Mouse (Mus musculus): Measurements from ENCODE around the gene Ubxn4.

DNA sequence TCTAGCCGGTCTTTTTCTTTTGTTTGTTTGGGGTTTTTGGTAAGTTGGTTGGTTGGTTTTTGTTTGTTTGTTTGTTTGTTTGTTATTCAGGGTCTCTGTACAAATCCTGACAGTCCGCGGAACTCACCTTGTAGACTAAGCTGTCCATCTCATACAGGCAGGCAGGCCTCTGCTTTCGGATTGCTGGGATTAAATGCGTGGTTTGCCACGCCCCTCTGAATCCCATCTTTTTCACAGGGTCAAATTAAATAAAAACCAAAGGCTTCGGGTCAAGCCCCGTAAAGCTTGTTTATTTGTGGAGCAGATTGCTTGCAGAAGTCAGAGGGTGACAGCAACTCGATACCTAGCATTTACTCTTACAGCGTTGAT lies at the start of gene Ubxn4:
- no peak for TF ChIP-seq CTCF (IDR thresholded peaks at IDR 0.05)
- no peak for TF ChIP-seq EP300 (IDR thresholded peaks at IDR 0.05)

All from lung, postnatal 0 days (tissue).